Mouse (Mus musculus): ENCODE results near the gene Pogk. TPM values are rescaled to one million over a fixed set of nuclear protein-coding genes. Genes with fewer than 3 reads are reported as not detected.

Gene Pogk
- polyA plus RNA-seq, 1 experiment from 2014 or later, result 49.0 TPM

GRCm38 (mm10) chr1:166402003-166402402 lies 7.7 kb downstream of the Pogk start:
- no peaks in the 10 kb centered on the region for H3K27me3 ChIP-seq (ENCODE audit: control insufficient read depth, insufficient read depth, low read length)
- no peak overlapping the region for H3K4me3 ChIP-seq (replicated peaks; ENCODE audit: low read depth, low read length)
- DNase-seq, result peak; percentile 67
- no peak overlapping the region for H3K9ac ChIP-seq (replicated peaks; ENCODE audit: low read length)
- peaks cover 89% of the 10 kb centered on the region for H3K36me3 ChIP-seq (ENCODE audit: control insufficient read depth, insufficient read depth, low read length)
- H3K9me3 ChIP-seq (ENCODE audit: control insufficient read depth, low read length), result no peaks in the 10 kb centered on the region
- no peak overlapping the region for H3K4me2 ChIP-seq (ENCODE audit: low read length)
- ATAC-seq (ENCODE audit: low FRiP score, low TSS enrichment), result no peak
- H3K4me1 ChIP-seq (ENCODE audit: control insufficient read depth, insufficient read depth, low read length), result no peaks in the 10 kb centered on the region
- 76% methylated on average over 4 of the region's 4 CpGs for WGBS
- H3K27ac ChIP-seq (replicated peaks; ENCODE audit: low read depth, low read length), result no peak overlapping the region

GRCm38 (mm10) chr1:166401455-166401854 lies 8.2 kb downstream of the Pogk start:
- Histone ChIP-seq H3K27me3 (ENCODE audit: control insufficient read depth, insufficient read depth, low read length) (no peaks in the 10 kb centered on the region), H3K4me1 (ENCODE audit: control insufficient read depth, insufficient read depth, low read length) (no peaks in the 10 kb centered on the region), H3K4me2 (ENCODE audit: low read length) (no peak overlapping the region), H3K9me3 (ENCODE audit: control insufficient read depth, low read length) (no peaks in the 10 kb centered on the region), H3K27ac (replicated peaks; ENCODE audit: low read depth, low read length) (no peak overlapping the region), H3K4me3 (replicated peaks; ENCODE audit: low read depth, low read length) (no peak overlapping the region), H3K36me3 (ENCODE audit: control insufficient read depth, insufficient read depth, low read length) (peaks cover 91% of the 10 kb centered on the region), H3K9ac (replicated peaks; ENCODE audit: low read length) (no peak overlapping the region)
- ATAC-seq (ENCODE audit: low FRiP score, low TSS enrichment) (no peak), DNase-seq (no peak)

DNA sequence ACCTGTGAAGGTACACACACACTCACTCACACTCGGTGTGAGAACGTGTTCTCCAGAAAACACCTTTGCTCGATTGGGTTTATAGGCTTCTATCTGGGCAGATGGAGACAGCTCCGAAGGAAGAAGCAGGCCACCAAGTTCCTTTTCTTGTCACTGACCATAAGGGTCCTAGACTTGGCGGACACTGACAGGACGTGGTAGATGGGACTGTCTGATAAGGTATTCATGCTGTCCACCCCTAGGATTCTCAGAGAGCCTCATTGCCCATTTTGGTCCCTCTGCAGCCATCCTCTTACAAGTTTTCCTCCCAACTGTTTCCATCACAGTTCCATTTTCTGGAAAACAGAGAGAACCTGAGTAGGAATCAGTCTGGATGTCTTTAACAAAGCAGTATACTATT lies 13.3 kb downstream of the Pogk start:
- H3K9me3 ChIP-seq (ENCODE audit: control insufficient read depth, low read length), result no peaks in the 10 kb centered on the region
- no peak overlapping the region for H3K27ac ChIP-seq (replicated peaks; ENCODE audit: low read depth, low read length)
- no peak overlapping the region for H3K9ac ChIP-seq (replicated peaks; ENCODE audit: low read length)
- H3K4me2 ChIP-seq (ENCODE audit: low read length), result no peak overlapping the region
- no peak for DNase-seq
- ATAC-seq (ENCODE audit: low FRiP score, low TSS enrichment), result no peak
- H3K27me3 ChIP-seq (ENCODE audit: control insufficient read depth, insufficient read depth, low read length), result no peaks in the 10 kb centered on the region
- 94% methylated on average over 6 of the region's 6 CpGs for WGBS
- no peak overlapping the region for H3K4me3 ChIP-seq (replicated peaks; ENCODE audit: low read depth, low read length)
- no peaks in the 10 kb centered on the region for H3K4me1 ChIP-seq (ENCODE audit: control insufficient read depth, insufficient read depth, low read length)
- peaks cover 99% of the 10 kb centered on the region for H3K36me3 ChIP-seq (ENCODE audit: control insufficient read depth, insufficient read depth, low read length)

DNA sequence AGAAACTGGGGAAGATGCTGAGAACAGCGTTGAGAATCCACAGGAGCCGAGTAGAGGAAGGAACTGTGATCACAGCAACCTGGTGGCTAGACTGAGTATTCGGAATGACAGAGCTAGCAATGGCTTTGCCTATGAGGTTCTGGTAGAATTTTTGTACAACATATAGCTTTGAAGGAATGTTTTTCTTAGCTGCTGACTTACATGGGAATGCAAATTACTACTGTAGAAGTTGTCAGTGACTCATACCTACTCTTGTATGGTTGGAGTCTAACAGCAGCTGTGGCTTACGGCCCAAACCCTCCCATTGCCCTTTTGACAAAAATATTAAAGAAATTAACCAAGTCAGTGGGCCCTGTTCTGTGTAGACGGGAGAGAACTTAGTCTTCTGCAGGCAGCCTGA lies 14.0 kb downstream of the Pogk start:
- Histone ChIP-seq H3K27ac (replicated peaks; ENCODE audit: low read depth, low read length) (no peak overlapping the region), H3K4me3 (replicated peaks; ENCODE audit: low read depth, low read length) (no peak overlapping the region), H3K36me3 (ENCODE audit: control insufficient read depth, insufficient read depth, low read length) (peaks cover 99% of the 10 kb centered on the region), H3K27me3 (ENCODE audit: control insufficient read depth, insufficient read depth, low read length) (no peaks in the 10 kb centered on the region), H3K4me1 (ENCODE audit: control insufficient read depth, insufficient read depth, low read length) (no peaks in the 10 kb centered on the region), H3K9ac (replicated peaks; ENCODE audit: low read length) (no peak overlapping the region), H3K9me3 (ENCODE audit: control insufficient read depth, low read length) (no peaks in the 10 kb centered on the region), H3K4me2 (ENCODE audit: low read length) (no peak overlapping the region)
- WGBS, result 93% methylated on average over 5 of the region's 5 CpGs
- ATAC-seq (ENCODE audit: low FRiP score, low TSS enrichment), result no peak
- no peak for DNase-seq

- H3K9ac ChIP-seq (replicated peaks; ENCODE audit: low read length), result no peak overlapping the region
- H3K4me1 ChIP-seq (ENCODE audit: control insufficient read depth, insufficient read depth, low read length), result no peaks in the 10 kb centered on the region
- no peak overlapping the region for H3K27ac ChIP-seq (replicated peaks; ENCODE audit: low read depth, low read length)
- WGBS, result 82% methylated on average over 4 of the region's 4 CpGs
- DNase-seq (no peak), ATAC-seq (ENCODE audit: low FRiP score, low TSS enrichment) (no peak)
- no peaks in the 10 kb centered on the region for H3K9me3 ChIP-seq (ENCODE audit: control insufficient read depth, low read length)
- H3K4me2 ChIP-seq (ENCODE audit: low read length), result no peak overlapping the region
- H3K36me3 ChIP-seq (ENCODE audit: control insufficient read depth, insufficient read depth, low read length), result peaks cover 99% of the 10 kb centered on the region
- H3K4me3 ChIP-seq (replicated peaks; ENCODE audit: low read depth, low read length), result no peak overlapping the region
- no peaks in the 10 kb centered on the region for H3K27me3 ChIP-seq (ENCODE audit: control insufficient read depth, insufficient read depth, low read length)
Measured at GRCm38 (mm10) chr1:166394770-166395169, 14.9 kb downstream of the Pogk start.

GRCm38 (mm10) chr1:166391671-166392070 lies 18.0 kb downstream of the Pogk start:
- WGBS, result 95% methylated on average over 6 of the region's 6 CpGs

DNA sequence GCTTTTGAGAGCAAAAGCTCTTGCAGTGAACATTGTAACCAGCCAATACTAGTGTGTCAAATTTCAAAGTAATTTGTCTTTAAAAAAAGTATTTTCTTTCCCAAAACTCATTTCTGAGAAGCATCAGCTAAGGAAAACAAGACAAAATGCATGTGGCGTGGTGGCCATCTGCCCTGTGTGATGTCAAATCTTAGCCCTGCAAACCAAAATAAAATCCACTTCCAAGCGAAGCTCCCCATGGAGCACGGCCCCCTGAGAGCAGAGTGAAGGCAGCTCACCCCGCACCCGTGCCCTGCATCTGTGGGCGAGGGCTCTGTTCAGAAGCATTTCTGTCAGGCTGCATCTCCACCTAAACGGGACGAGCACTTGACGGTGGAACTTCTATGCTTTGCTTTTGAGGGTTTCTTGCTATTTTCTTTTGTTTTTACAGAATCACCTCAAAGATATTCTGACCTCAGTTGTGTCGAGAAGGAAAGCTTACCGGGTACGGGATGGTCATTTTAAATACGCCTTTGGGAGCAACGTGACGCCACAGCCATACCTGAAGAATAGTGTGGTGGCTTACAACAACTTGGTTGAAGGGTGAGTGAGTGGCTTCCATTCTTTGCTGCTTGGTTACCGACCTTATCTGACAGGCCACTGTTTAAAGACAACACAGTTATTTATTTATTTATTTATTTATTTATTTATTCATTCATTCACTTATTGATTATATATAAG lies 20.1 kb downstream of the Pogk start:
- H3K9me3 ChIP-seq (ENCODE audit: control insufficient read depth, low read length), result no peaks in the 10 kb centered on the region
- WGBS, result 96% methylated on average over 16 of the region's 16 CpGs

More at GRCm38 (mm10) chr1:166391671-166392070, 18.0 kb downstream of the Pogk start:
- Histone ChIP-seq H3K4me3 (replicated peaks; ENCODE audit: low read depth, low read length) (no peak overlapping the region), H3K9me3 (ENCODE audit: control insufficient read depth, low read length) (no peaks in the 10 kb centered on the region), H3K36me3 (ENCODE audit: control insufficient read depth, insufficient read depth, low read length) (peaks cover 99% of the 10 kb centered on the region), H3K27me3 (ENCODE audit: control insufficient read depth, insufficient read depth, low read length) (no peaks in the 10 kb centered on the region), H3K4me1 (ENCODE audit: control insufficient read depth, insufficient read depth, low read length) (no peaks in the 10 kb centered on the region), H3K27ac (replicated peaks; ENCODE audit: low read depth, low read length) (no peak overlapping the region), H3K9ac (replicated peaks; ENCODE audit: low read length) (no peak overlapping the region), H3K4me2 (ENCODE audit: low read length) (no peak overlapping the region)
- DNase-seq, result no peak
- ATAC-seq (ENCODE audit: low FRiP score, low TSS enrichment), result no peak

DNA sequence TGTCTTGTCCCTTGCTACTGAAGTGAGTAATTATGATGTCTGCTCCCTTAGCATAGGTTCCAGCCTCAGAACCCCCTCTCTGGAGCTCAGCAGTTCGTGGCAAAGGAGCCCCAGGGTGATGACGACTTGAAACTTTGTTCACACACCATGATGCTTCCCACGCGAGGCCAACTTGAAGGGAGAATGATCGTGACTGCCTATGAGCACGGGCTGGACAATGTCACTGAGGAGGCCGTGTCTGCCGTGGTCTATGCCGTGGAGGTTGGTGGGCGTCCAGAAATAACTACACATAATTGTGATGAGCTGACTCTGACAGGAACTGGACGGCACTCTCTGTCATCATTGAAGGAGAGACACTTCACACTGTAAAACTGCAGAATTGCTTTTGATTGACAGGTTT lies 21.2 kb downstream of the Pogk start:
- H3K4me1 ChIP-seq (ENCODE audit: control insufficient read depth, insufficient read depth, low read length), result no peaks in the 10 kb centered on the region
- no peak overlapping the region for H3K4me2 ChIP-seq (ENCODE audit: low read length)
- no peaks in the 10 kb centered on the region for H3K27me3 ChIP-seq (ENCODE audit: control insufficient read depth, insufficient read depth, low read length)
- no peak overlapping the region for H3K27ac ChIP-seq (replicated peaks; ENCODE audit: low read depth, low read length)
- no peak overlapping the region for H3K4me3 ChIP-seq (replicated peaks; ENCODE audit: low read depth, low read length)
- H3K36me3 ChIP-seq (ENCODE audit: control insufficient read depth, insufficient read depth, low read length), result peaks cover 99% of the 10 kb centered on the region
- 96% methylated on average over 11 of the region's 11 CpGs for WGBS
- ATAC-seq (ENCODE audit: low FRiP score, low TSS enrichment) (no peak), DNase-seq (no peak)
- no peaks in the 10 kb centered on the region for H3K9me3 ChIP-seq (ENCODE audit: control insufficient read depth, low read length)
- H3K9ac ChIP-seq (replicated peaks; ENCODE audit: low read length), result no peak overlapping the region

More for the DNA sequence above, 20.1 kb downstream of the Pogk start:
- H3K27me3 ChIP-seq (ENCODE audit: control insufficient read depth, insufficient read depth, low read length), result no peaks in the 10 kb centered on the region
- no peak overlapping the region for H3K4me3 ChIP-seq (replicated peaks; ENCODE audit: low read depth, low read length)
- peaks cover 99% of the 10 kb centered on the region for H3K36me3 ChIP-seq (ENCODE audit: control insufficient read depth, insufficient read depth, low read length)
- no peak overlapping the region for H3K4me2 ChIP-seq (ENCODE audit: low read length)
- no peak overlapping the region for H3K27ac ChIP-seq (replicated peaks; ENCODE audit: low read depth, low read length)
- H3K4me1 ChIP-seq (ENCODE audit: control insufficient read depth, insufficient read depth, low read length), result no peaks in the 10 kb centered on the region
- ATAC-seq (ENCODE audit: low FRiP score, low TSS enrichment) (no peak), DNase-seq (no peak)
- H3K9ac ChIP-seq (replicated peaks; ENCODE audit: low read length), result no peak overlapping the region

GRCm38 (mm10) chr1:166385431-166385830 lies 24.2 kb downstream of the Pogk start:
- Histone ChIP-seq H3K9ac (replicated peaks; ENCODE audit: low read length) (no peak overlapping the region), H3K36me3 (ENCODE audit: control insufficient read depth, insufficient read depth, low read length) (peaks cover 83% of the 10 kb centered on the region), H3K4me1 (ENCODE audit: control insufficient read depth, insufficient read depth, low read length) (peaks cover 14% of the 10 kb centered on the region), H3K4me2 (ENCODE audit: low read length) (no peak overlapping the region), H3K27ac (replicated peaks; ENCODE audit: low read depth, low read length) (no peak overlapping the region), H3K9me3 (ENCODE audit: control insufficient read depth, low read length) (no peaks in the 10 kb centered on the region), H3K27me3 (ENCODE audit: control insufficient read depth, insufficient read depth, low read length) (no peaks in the 10 kb centered on the region), H3K4me3 (replicated peaks; ENCODE audit: low read depth, low read length) (no peak overlapping the region)
- ATAC-seq (ENCODE audit: low FRiP score, low TSS enrichment) (no peak), DNase-seq (no peak)
- WGBS, result 87% methylated on average over 5 of the region's 5 CpGs
